Mouse (Mus musculus) ES-Bruce4 (cell line): ENCODE data around the gene B3gat3. TPM values are rescaled to one million over a fixed set of nuclear protein-coding genes. Genes with fewer than 3 reads are reported as not detected.
"Not testable (repeated sequence)": the region's sequence is repeated elsewhere in the genome, so short reads cannot be mapped to it uniquely, and the experiment has no call there.

Experiments used
- H3K27ac ChIP-seq: 2 replicates; pipeline ENCODE4 v1.5.1; 2012; ENCODE audit warnings: low read length, inconsistent platforms; ENCODE audit not compliant: insufficient read depth
- H3K27me3 ChIP-seq: 2 replicates; pipeline ENCODE4 v1.6.1; 2012; ENCODE audit warnings: mild to moderate bottlenecking, low read length, inconsistent platforms; ENCODE audit not compliant: control insufficient read depth, poor library complexity, insufficient read depth, severe bottlenecking
- H3K36me3 ChIP-seq: 2 replicates; pipeline ENCODE4 v1.6.1; 2012; ENCODE audit warnings: inconsistent platforms, mild to moderate bottlenecking, low read length, moderate library complexity; ENCODE audit not compliant: control insufficient read depth, poor library complexity, insufficient read depth, severe bottlenecking
- H3K4me1 ChIP-seq: one replicate; pipeline ENCODE4 v1.8.1; 2011; ENCODE audit warnings: low read length; ENCODE audit not compliant: control insufficient read depth, insufficient read depth
- H3K4me3 ChIP-seq: 2 replicates; pipeline ENCODE4 v1.5.1; 2011; ENCODE audit warnings: low read depth, mild to moderate bottlenecking, low read length
- H3K9ac ChIP-seq: 2 replicates; pipeline ENCODE4 v1.6.1; 2012; ENCODE audit warnings: low read depth, mild to moderate bottlenecking, inconsistent platforms; ENCODE audit not compliant: poor library complexity, severe bottlenecking
- H3K9me3 ChIP-seq: replicated peaks from 2 replicates; pipeline ENCODE4 v1.6.1; 2012; ENCODE audit warnings: mild to moderate bottlenecking, low read length, inconsistent platforms; ENCODE audit not compliant: control insufficient read depth, poor library complexity, insufficient read depth, severe bottlenecking
- CTCF ChIP-seq: IDR thresholded peaks from one replicate; pipeline ENCODE4 v1.8.1; 2011; ENCODE audit warnings: low read depth, low read length
- EP300 ChIP-seq: IDR thresholded peaks from 2 replicates; pipeline ENCODE4 v1.6.1; 2011; ENCODE audit warnings: low read depth, low read length; ENCODE audit not compliant: insufficient read depth
- POLR2A ChIP-seq: IDR thresholded peaks from one replicate; pipeline ENCODE4 v1.8.1; 2011; ENCODE audit warnings: low read length; ENCODE audit not compliant: insufficient read depth
- polyA plus RNA-seq: library from polyadenylated mRNA; stranded (reverse); fragments of >200 nt; gene quantifications from 2 replicates; pipeline ENCODE4 v1.2.4, GENCODE M21; 2011; ENCODE audit warnings: low read depth; ENCODE audit not compliant: missing spikeins, insufficient read depth, insufficient read length

Gene B3gat3
- polyA plus RNA-seq, 1 experiment, result 26.6 TPM

GRCm38 (mm10) chr19:8888511-8889385 lies 31.4 kb upstream of the B3gat3 start, which contains the start of the genes 1810009A15Rik and Gm49416:
1810009A15Rik (plus strand) TSS chr19:8888853.
Gm49416 (plus strand) TSS chr19:8888926.
- Histone ChIP-seq H3K4me1 (peaks cover 3% of the 10 kb centered on the region), H3K4me3 (peak within 1 kb of the TSS; percentile 98), H3K9ac (peak within 1 kb of the TSS; percentile 99), H3K36me3 (peaks cover 29% of the 10 kb centered on the region), H3K27ac (peak within 1 kb of the TSS; percentile 93), H3K27me3 (no peaks in the 10 kb centered on the region), H3K9me3 (no peaks in the 10 kb centered on the region)
- TF ChIP-seq EP300 (no peak), POLR2A (peak; percentile 91), CTCF (no peak)

- no peaks in the 10 kb centered on the region for H3K27me3 ChIP-seq
- TF ChIP-seq CTCF (no peak), POLR2A (peak; percentile 66), EP300 (peak; percentile 63; the same call in 1 of the 2 replicates)
Observed at GRCm38 (mm10) chr19:8892829-8893766, 27.1 kb upstream of the B3gat3 start, which contains the start of gene Ints5. Ints5 (plus strand) TSS chr19:8893005.

GRCm38 (mm10) chr19:8895397-8895960 lies 24.7 kb upstream of the B3gat3 start:
- Histone ChIP-seq H3K36me3 (peaks cover 26% of the 10 kb centered on the region), H3K4me3 (no peak overlapping the region), H3K9me3 (no peaks in the 10 kb centered on the region), H3K4me1 (no peaks in the 10 kb centered on the region), H3K27ac (no peak overlapping the region), H3K27me3 (no peaks in the 10 kb centered on the region), H3K9ac (no peak overlapping the region)
- TF ChIP-seq EP300 (no peak), POLR2A (no peak), CTCF (no peak)

More at GRCm38 (mm10) chr19:8892829-8893766, 27.1 kb upstream of the B3gat3 start, which contains the start of gene Ints5:
- H3K9ac ChIP-seq, result peak within 1 kb of the TSS; percentile 96
- H3K4me1 ChIP-seq, result peaks cover 1% of the 10 kb centered on the region
- H3K4me3 ChIP-seq, result peak within 1 kb of the TSS; percentile 90
- H3K36me3 ChIP-seq, result peaks cover 36% of the 10 kb centered on the region
- no peaks in the 10 kb centered on the region for H3K9me3 ChIP-seq
- peak within 1 kb of the TSS; percentile 10 for H3K27ac ChIP-seq

- not testable (repeated sequence) for H3K4me1 ChIP-seq, H3K27me3 ChIP-seq, H3K9ac ChIP-seq, H3K27ac ChIP-seq, H3K4me3 ChIP-seq, H3K9me3 ChIP-seq
- H3K36me3 ChIP-seq, result peaks cover 19% of the 10 kb centered on the region
Observed at GRCm38 (mm10) chr19:8896231-8896630, 23.9 kb upstream of the B3gat3 start.

GRCm38 (mm10) chr19:8897211-8897864 lies 22.8 kb upstream of the B3gat3 start:
- Histone ChIP-seq H3K27ac (peak overlapping the region; percentile 60), H3K36me3 (peaks cover 21% of the 10 kb centered on the region), H3K4me3 (peak overlapping the region; percentile 28), H3K9ac (peak overlapping the region; percentile 45)
- H3K9me3 ChIP-seq, H3K27me3 ChIP-seq, H3K4me1 ChIP-seq: not testable (repeated sequence)
